Mouse (Mus musculus) testis, adult 2 months (tissue): ENCODE results near the gene Fosb.

Experiments used
- CTCF ChIP-seq: fragments of 200-500 bp; IDR thresholded peaks from 2 replicates; pipeline ENCODE4 v1.5.1; 2012; ENCODE audit warnings: low read depth, mild to moderate bottlenecking, inconsistent platforms, low read length, moderate library complexity; ENCODE audit not compliant: control insufficient read depth, insufficient read depth, insufficient replicate concordance
- POLR2A ChIP-seq: fragments of 200-500 bp; IDR thresholded peaks from 2 replicates; pipeline ENCODE4 v1.6.1; 2012; ENCODE audit warnings: low read depth, mild to moderate bottlenecking, inconsistent platforms, low read length, moderate library complexity; ENCODE audit not compliant: control insufficient read depth

GRCm38 (mm10) chr7:19354991-19355390 lies 45.1 kb upstream of the Fosb start:
- TF ChIP-seq CTCF: no peak
- no peak for TF ChIP-seq POLR2A
